Mouse (Mus musculus): Measurements from ENCODE around the gene Hspa12b. TPM values are rescaled to one million over a fixed set of nuclear protein-coding genes. Genes with fewer than 3 reads are reported as not detected.

Gene Hspa12b
- polyA plus RNA-seq (2017; shearing (Covaris generic)): 0.36 TPM

GRCm38 (mm10) chr2:131127161-131127730 is at the start of gene Hspa12b:
Hspa12b (plus strand) TSS chr2:131127280.

GRCm38 (mm10) chr2:131086667-131087390 is 40.3 kb upstream of the Hspa12b start, which contains the start of gene Siglec1:
Siglec1 (minus strand) TSS chr2:131086765.

GRCm38 (mm10) chr2:131132930-131133547 is 6.0 kb downstream of the Hspa12b start, which contains the start of gene Gm11037:
Gm11037 (plus strand) TSS chr2:131133497.

GRCm38 (mm10) chr2:131159938-131160581 is 33.0 kb downstream of the Hspa12b start, which contains the start of gene 1700037H04Rik:
1700037H04Rik (minus strand) TSS chr2:131160081.

GRCm38 (mm10) chr2:131179990-131180587 is 53.0 kb downstream of the Hspa12b start, which contains the start of gene Cenpb:
Cenpb (minus strand) TSS chr2:131180067.

GRCm38 (mm10) chr2:131186771-131187601 is 59.9 kb downstream of the Hspa12b start, which contains the start of the genes Cdc25b and Spef1:
Cdc25b (plus strand) TSS chr2:131186949.
Spef1 (minus strand) TSS chr2:131187282.

Other genes with a start within 250 kb of the Hspa12b start
- 26.2 TPM for gene 4930402H24Rik, start 220.9 kb upstream of the Hspa12b start, polyA plus RNA-seq (2017; shearing (Covaris generic))
- gene Atrn, start 220.8 kb upstream of the Hspa12b start, polyA plus RNA-seq (2017; shearing (Covaris generic)): 20.1 TPM
- not detected for gene Gfra4, start 84.2 kb upstream of the Hspa12b start, polyA plus RNA-seq (2017; shearing (Covaris generic))
- not detected for gene Adam33, start 63.5 kb upstream of the Hspa12b start, polyA plus RNA-seq (2017; shearing (Covaris generic))
- gene Siglec1, start 40.5 kb upstream of the Hspa12b start, polyA plus RNA-seq (2017; shearing (Covaris generic)): 0.05 TPM
- gene Gm11037, start 6.2 kb downstream of the Hspa12b start, polyA plus RNA-seq (2017; shearing (Covaris generic)): not detected
- gene 1700037H04Rik, start 32.8 kb downstream of the Hspa12b start, polyA plus RNA-seq (2017; shearing (Covaris generic)): 30.7 TPM
- 4.9 TPM for gene Cenpb, start 52.8 kb downstream of the Hspa12b start, polyA plus RNA-seq (2017; shearing (Covaris generic))
- gene Cdc25b, start 59.7 kb downstream of the Hspa12b start, polyA plus RNA-seq (2017; shearing (Covaris generic)): 33.5 TPM
- gene Spef1, start 60.0 kb downstream of the Hspa12b start, polyA plus RNA-seq (2017; shearing (Covaris generic)): not detected
- 11.9 TPM for gene Ap5s1, start 79.8 kb downstream of the Hspa12b start, polyA plus RNA-seq (2017; shearing (Covaris generic))
- 11.9 TPM for gene Mavs, start 106.8 kb downstream of the Hspa12b start, polyA plus RNA-seq (2017; shearing (Covaris generic))
- 98.2 TPM for gene Pank2, start 135.2 kb downstream of the Hspa12b start, polyA plus RNA-seq (2017; shearing (Covaris generic))
- gene Rnf24, start 225.6 kb downstream of the Hspa12b start, polyA plus RNA-seq (2017; shearing (Covaris generic)): 2.7 TPM

Data from naive thymus-derived CD4-positive, alpha-beta T cell, adult 5 months (primary cell).